Mouse (Mus musculus): ENCODE results near the gene Serpinb1a. TPM values are rescaled to one million over a fixed set of nuclear protein-coding genes. Genes with fewer than 3 reads are reported as not detected.

The Serpinb1a gene
- polyA plus RNA-seq, 1 experiment from 2014 or later, result 670 TPM

- Histone ChIP-seq H3K4me3 (ENCODE audit: low read depth, low read length) (no peak overlapping the region), H3K27ac (ENCODE audit: low read depth, low read length) (no peak overlapping the region), H3K4me1 (replicated peaks; ENCODE audit: control insufficient read depth, insufficient read depth, low read length) (no peaks in the 10 kb centered on the region), H3K9me3 (ENCODE audit: control insufficient read depth) (no peaks in the 10 kb centered on the region), H3K36me3 (ENCODE audit: control insufficient read depth, insufficient read depth) (peaks cover 20% of the 10 kb centered on the region), H3K9ac (ENCODE audit: low read depth, low read length) (no peak overlapping the region), H3K27me3 (replicated peaks; ENCODE audit: control insufficient read depth, insufficient read depth, low read length) (no peaks in the 10 kb centered on the region), H3K4me2 (replicated peaks; ENCODE audit: low read depth) (no peak overlapping the region)
- whole genome bisulfite sequencing, result 85% methylated on average over 7 of the region's 7 CpGs
- no peak for ATAC-seq
- no peak for TF ChIP-seq CTCF (IDR thresholded peaks at IDR 0.05; ENCODE audit: low read depth)
These were observed 44.2 kb downstream of the Serpinb1a start for GRCm38 (mm10) chr13:32806820-32807219.

GRCm38 (mm10) chr13:32803701-32804345 lies 47.2 kb downstream of the Serpinb1a start:
- Histone ChIP-seq H3K4me1 (replicated peaks; ENCODE audit: control insufficient read depth, insufficient read depth, low read length) (no peaks in the 10 kb centered on the region), H3K27me3 (replicated peaks; ENCODE audit: control insufficient read depth, insufficient read depth, low read length) (no peaks in the 10 kb centered on the region), H3K36me3 (ENCODE audit: control insufficient read depth, insufficient read depth) (peaks cover 16% of the 10 kb centered on the region), H3K4me3 (ENCODE audit: low read depth, low read length) (no peak overlapping the region), H3K27ac (ENCODE audit: low read depth, low read length) (no peak overlapping the region), H3K9ac (ENCODE audit: low read depth, low read length) (no peak overlapping the region), H3K4me2 (replicated peaks; ENCODE audit: low read depth) (peak overlapping the region; percentile 76), H3K9me3 (ENCODE audit: control insufficient read depth) (no peaks in the 10 kb centered on the region)
- no peak for TF ChIP-seq CTCF (IDR thresholded peaks at IDR 0.05; ENCODE audit: low read depth)
- ATAC-seq, result no peak
- WGBS, result 68% methylated on average over 4 of the region's 4 CpGs

- H3K4me1 ChIP-seq (replicated peaks; ENCODE audit: control insufficient read depth, insufficient read depth, low read length), result no peaks in the 10 kb centered on the region
- peak within 1 kb of the TSS; percentile 75 for H3K4me3 ChIP-seq (ENCODE audit: low read depth, low read length)
- peak within 1 kb of the TSS; percentile 74 for H3K27ac ChIP-seq (ENCODE audit: low read depth, low read length)
- no peak for TF ChIP-seq CTCF (IDR thresholded peaks at IDR 0.05; ENCODE audit: low read depth)
- H3K4me2 ChIP-seq (replicated peaks; ENCODE audit: low read depth), result peak within 1 kb of the TSS; percentile 76
- no peaks in the 10 kb centered on the region for H3K9me3 ChIP-seq (ENCODE audit: control insufficient read depth)
- peak within 1 kb of the TSS; percentile 72 for H3K9ac ChIP-seq (ENCODE audit: low read depth, low read length)
- under 1% methylated on average over 94 of the region's 95 CpGs for WGBS
- H3K27me3 ChIP-seq (replicated peaks; ENCODE audit: control insufficient read depth, insufficient read depth, low read length), result no peaks in the 10 kb centered on the region
- ATAC-seq, result peak; percentile 53
- H3K36me3 ChIP-seq (ENCODE audit: control insufficient read depth, insufficient read depth), result peaks cover 10% of the 10 kb centered on the region
These were observed 48.5 kb downstream of the Serpinb1a start, which contains the start of gene D930007J09Rik for GRCm38 (mm10) chr13:32802259-32803081. TSS of gene D930007J09Rik (minus strand) at chr13:32802849.

- Histone ChIP-seq H3K9ac (ENCODE audit: low read depth, low read length) (peak within 1 kb of the TSS; percentile 72), H3K27ac (ENCODE audit: low read depth, low read length) (peak within 1 kb of the TSS; percentile 74), H3K9me3 (ENCODE audit: control insufficient read depth) (no peaks in the 10 kb centered on the region), H3K36me3 (ENCODE audit: control insufficient read depth, insufficient read depth) (peaks cover 6% of the 10 kb centered on the region), H3K4me1 (replicated peaks; ENCODE audit: control insufficient read depth, insufficient read depth, low read length) (no peaks in the 10 kb centered on the region), H3K4me3 (ENCODE audit: low read depth, low read length) (peak within 1 kb of the TSS; percentile 75), H3K27me3 (replicated peaks; ENCODE audit: control insufficient read depth, insufficient read depth, low read length) (no peaks in the 10 kb centered on the region), H3K4me2 (replicated peaks; ENCODE audit: low read depth) (peak within 1 kb of the TSS; percentile 76)
- ATAC-seq, result peak; percentile 95
- TF ChIP-seq CTCF (IDR thresholded peaks at IDR 0.05; ENCODE audit: low read depth), result peak; percentile 74
- under 1% methylated on average over 51 of the region's 51 CpGs for WGBS
These were observed 49.2 kb downstream of the Serpinb1a start, which contains the start of gene Wrnip1 for GRCm38 (mm10) chr13:32801693-32802221. TSS of gene Wrnip1 (plus strand) at chr13:32802038.

- no peaks in the 10 kb centered on the region for H3K27me3 ChIP-seq (replicated peaks; ENCODE audit: control insufficient read depth, insufficient read depth, low read length)
- H3K4me2 ChIP-seq (replicated peaks; ENCODE audit: low read depth), result peak overlapping the region; percentile 76
- H3K27ac ChIP-seq (ENCODE audit: low read depth, low read length), result peak overlapping the region; percentile 73
- no peak overlapping the region for H3K9ac ChIP-seq (ENCODE audit: low read depth, low read length)
- H3K4me3 ChIP-seq (ENCODE audit: low read depth, low read length), result peak overlapping the region; percentile 75
- no peaks in the 10 kb centered on the region for H3K4me1 ChIP-seq (replicated peaks; ENCODE audit: control insufficient read depth, insufficient read depth, low read length)
- TF ChIP-seq CTCF (IDR thresholded peaks at IDR 0.05; ENCODE audit: low read depth), result peak; percentile 63
- H3K36me3 ChIP-seq (ENCODE audit: control insufficient read depth, insufficient read depth), result no peaks in the 10 kb centered on the region; the same call in 1 of the 2 replicates
- no peaks in the 10 kb centered on the region for H3K9me3 ChIP-seq (ENCODE audit: control insufficient read depth)
- ATAC-seq, result no peak
These were observed 50.1 kb downstream of the Serpinb1a start for GRCm38 (mm10) chr13:32800859-32801258.

GRCm38 (mm10) chr13:32799131-32799530 lies 51.9 kb downstream of the Serpinb1a start:
- no peak for ATAC-seq
- Histone ChIP-seq H3K9me3 (ENCODE audit: control insufficient read depth) (no peaks in the 10 kb centered on the region), H3K4me3 (ENCODE audit: low read depth, low read length) (no peak overlapping the region), H3K27me3 (replicated peaks; ENCODE audit: control insufficient read depth, insufficient read depth, low read length) (no peaks in the 10 kb centered on the region), H3K4me2 (replicated peaks; ENCODE audit: low read depth) (no peak overlapping the region), H3K36me3 (ENCODE audit: control insufficient read depth, insufficient read depth) (no peaks in the 10 kb centered on the region), H3K27ac (ENCODE audit: low read depth, low read length) (no peak overlapping the region), H3K4me1 (replicated peaks; ENCODE audit: control insufficient read depth, insufficient read depth, low read length) (no peaks in the 10 kb centered on the region), H3K9ac (ENCODE audit: low read depth, low read length) (no peak overlapping the region)
- TF ChIP-seq CTCF (IDR thresholded peaks at IDR 0.05; ENCODE audit: low read depth), result peak; percentile 43
- WGBS, result 66% methylated on average over 2 of the region's 2 CpGs

Data from intestine, postnatal 0 days (tissue).